Mouse (Mus musculus): ENCODE results near the gene Procr. TPM values are rescaled to one million over a fixed set of nuclear protein-coding genes. Genes with fewer than 3 reads are reported as not detected.

Procr gene
- polyA plus RNA-seq, 1 experiment = 4.4 TPM

- no peak overlapping the region for H3ac ChIP-seq (ENCODE audit: control insufficient read depth, insufficient read length, low read depth)
- H3K79me3 ChIP-seq (ENCODE audit: low read depth) = no peaks in the 10 kb centered on the region
- H3K79me2 ChIP-seq (ENCODE audit: control insufficient read depth, insufficient read depth) = no peaks in the 10 kb centered on the region
- H3K4me3 ChIP-seq (ENCODE audit: insufficient read depth, poor library complexity, severe bottlenecking) = no peak overlapping the region
- no peaks in the 10 kb centered on the region for H3K27me3 ChIP-seq (ENCODE audit: control insufficient read depth, insufficient read depth, insufficient read length)
- TF ChIP-seq MYOD1 (IDR thresholded peaks at IDR 0.05; ENCODE audit: control insufficient read depth, insufficient read length, low read depth) (no peak), FOSL1 (IDR thresholded peaks at IDR 0.05; ENCODE audit: insufficient read depth, low read length, poor library complexity, severe bottlenecking) (no peak), CTCF (IDR thresholded peaks at IDR 0.05; ENCODE audit: control insufficient read depth, insufficient read depth, insufficient read length) (no peak), CEBPB (IDR thresholded peaks at IDR 0.05; ENCODE audit: low read depth) (no peak), USF1 (IDR thresholded peaks at IDR 0.05; ENCODE audit: low read depth) (no peak), MAX (IDR thresholded peaks at IDR 0.05) (no peak), MYOG (IDR thresholded peaks at IDR 0.05; ENCODE audit: control insufficient read depth, extremely low read depth, insufficient read length) (no peak)
- no peaks in the 10 kb centered on the region for H3K36me3 ChIP-seq (ENCODE audit: control insufficient read depth, insufficient read depth)
Measured at GRCm38 (mm10) chr2:155737803-155738202, 13.1 kb upstream of the Procr start.

- TF ChIP-seq MYOG (IDR thresholded peaks at IDR 0.05; ENCODE audit: control insufficient read depth, extremely low read depth, insufficient read length) (no peak), MYOD1 (IDR thresholded peaks at IDR 0.05; ENCODE audit: control insufficient read depth, insufficient read length, low read depth) (no peak), CEBPB (IDR thresholded peaks at IDR 0.05; ENCODE audit: low read depth) (no peak), CTCF (IDR thresholded peaks at IDR 0.05; ENCODE audit: control insufficient read depth, insufficient read depth, insufficient read length) (no peak), MAX (IDR thresholded peaks at IDR 0.05) (no peak), FOSL1 (IDR thresholded peaks at IDR 0.05; ENCODE audit: insufficient read depth, low read length, poor library complexity, severe bottlenecking) (no peak), USF1 (IDR thresholded peaks at IDR 0.05; ENCODE audit: low read depth) (no peak)
- Histone ChIP-seq H3K27me3 (ENCODE audit: control insufficient read depth, insufficient read depth, insufficient read length) (no peaks in the 10 kb centered on the region), H3K79me3 (ENCODE audit: low read depth) (no peaks in the 10 kb centered on the region), H3ac (ENCODE audit: control insufficient read depth, insufficient read length, low read depth) (no peak overlapping the region), H3K36me3 (ENCODE audit: control insufficient read depth, insufficient read depth) (no peaks in the 10 kb centered on the region), H3K4me3 (ENCODE audit: insufficient read depth, poor library complexity, severe bottlenecking) (no peak overlapping the region), H3K79me2 (ENCODE audit: control insufficient read depth, insufficient read depth) (no peaks in the 10 kb centered on the region)
Measured at GRCm38 (mm10) chr2:155742211-155742610, 8.7 kb upstream of the Procr start.

- TF ChIP-seq CTCF (IDR thresholded peaks at IDR 0.05; ENCODE audit: control insufficient read depth, insufficient read depth, insufficient read length) = no peak
- TF ChIP-seq MYOG (IDR thresholded peaks at IDR 0.05; ENCODE audit: control insufficient read depth, extremely low read depth, insufficient read length) = no peak
- TF ChIP-seq MYOD1 (IDR thresholded peaks at IDR 0.05; ENCODE audit: control insufficient read depth, insufficient read length, low read depth) = no peak
- TF ChIP-seq FOSL1 (IDR thresholded peaks at IDR 0.05; ENCODE audit: insufficient read depth, low read length, poor library complexity, severe bottlenecking) = no peak
- TF ChIP-seq CEBPB (IDR thresholded peaks at IDR 0.05; ENCODE audit: low read depth) = no peak
- no peak for TF ChIP-seq USF1 (IDR thresholded peaks at IDR 0.05; ENCODE audit: low read depth)
- no peak for TF ChIP-seq MAX (IDR thresholded peaks at IDR 0.05)
- no peaks in the 10 kb centered on the region for H3K27me3 ChIP-seq (ENCODE audit: control insufficient read depth, insufficient read depth, insufficient read length)
- H3K79me3 ChIP-seq (ENCODE audit: low read depth) = no peaks in the 10 kb centered on the region
- no peaks in the 10 kb centered on the region for H3K36me3 ChIP-seq (ENCODE audit: control insufficient read depth, insufficient read depth)
- H3ac ChIP-seq (ENCODE audit: control insufficient read depth, insufficient read length, low read depth) = no peak overlapping the region
- H3K79me2 ChIP-seq (ENCODE audit: control insufficient read depth, insufficient read depth) = no peaks in the 10 kb centered on the region
- no peak overlapping the region for H3K4me3 ChIP-seq (ENCODE audit: insufficient read depth, poor library complexity, severe bottlenecking)
Measured at GRCm38 (mm10) chr2:155742931-155743337, 8.0 kb upstream of the Procr start.

- TF ChIP-seq MAX (IDR thresholded peaks at IDR 0.05) = no peak
- TF ChIP-seq MYOD1 (IDR thresholded peaks at IDR 0.05; ENCODE audit: control insufficient read depth, insufficient read length, low read depth) = no peak
- no peak for TF ChIP-seq FOSL1 (IDR thresholded peaks at IDR 0.05; ENCODE audit: insufficient read depth, low read length, poor library complexity, severe bottlenecking)
- no peak for TF ChIP-seq CTCF (IDR thresholded peaks at IDR 0.05; ENCODE audit: control insufficient read depth, insufficient read depth, insufficient read length)
- no peak for TF ChIP-seq USF1 (IDR thresholded peaks at IDR 0.05; ENCODE audit: low read depth)
- no peak for TF ChIP-seq MYOG (IDR thresholded peaks at IDR 0.05; ENCODE audit: control insufficient read depth, extremely low read depth, insufficient read length)
- TF ChIP-seq CEBPB (IDR thresholded peaks at IDR 0.05; ENCODE audit: low read depth) = no peak
- H3K79me3 ChIP-seq (ENCODE audit: low read depth) = no peaks in the 10 kb centered on the region
- H3K4me3 ChIP-seq (ENCODE audit: insufficient read depth, poor library complexity, severe bottlenecking) = no peak overlapping the region
- no peak overlapping the region for H3ac ChIP-seq (ENCODE audit: control insufficient read depth, insufficient read length, low read depth)
- no peaks in the 10 kb centered on the region for H3K36me3 ChIP-seq (ENCODE audit: control insufficient read depth, insufficient read depth)
- no peaks in the 10 kb centered on the region for H3K79me2 ChIP-seq (ENCODE audit: control insufficient read depth, insufficient read depth)
- H3K27me3 ChIP-seq (ENCODE audit: control insufficient read depth, insufficient read depth, insufficient read length) = no peaks in the 10 kb centered on the region
Measured at GRCm38 (mm10) chr2:155743351-155743750, 7.6 kb upstream of the Procr start.

- Histone ChIP-seq H3ac (ENCODE audit: control insufficient read depth, insufficient read length, low read depth) (no peak overlapping the region), H3K36me3 (ENCODE audit: control insufficient read depth, insufficient read depth) (no peaks in the 10 kb centered on the region), H3K79me2 (ENCODE audit: control insufficient read depth, insufficient read depth) (no peaks in the 10 kb centered on the region), H3K4me3 (ENCODE audit: insufficient read depth, poor library complexity, severe bottlenecking) (no peak overlapping the region), H3K79me3 (ENCODE audit: low read depth) (no peaks in the 10 kb centered on the region), H3K27me3 (ENCODE audit: control insufficient read depth, insufficient read depth, insufficient read length) (no peaks in the 10 kb centered on the region)
- TF ChIP-seq MAX (IDR thresholded peaks at IDR 0.05) (no peak), CTCF (IDR thresholded peaks at IDR 0.05; ENCODE audit: control insufficient read depth, insufficient read depth, insufficient read length) (no peak), MYOG (IDR thresholded peaks at IDR 0.05; ENCODE audit: control insufficient read depth, extremely low read depth, insufficient read length) (no peak), USF1 (IDR thresholded peaks at IDR 0.05; ENCODE audit: low read depth) (no peak), FOSL1 (IDR thresholded peaks at IDR 0.05; ENCODE audit: insufficient read depth, low read length, poor library complexity, severe bottlenecking) (no peak), MYOD1 (IDR thresholded peaks at IDR 0.05; ENCODE audit: control insufficient read depth, insufficient read length, low read depth) (no peak), CEBPB (IDR thresholded peaks at IDR 0.05; ENCODE audit: low read depth) (no peak)
Measured at GRCm38 (mm10) chr2:155745487-155745886, 5.4 kb upstream of the Procr start.

GRCm38 (mm10) chr2:155749394-155749793 lies 1.5 kb upstream of the Procr start:
- no peak for TF ChIP-seq MAX (IDR thresholded peaks at IDR 0.05)
- no peak for TF ChIP-seq CTCF (IDR thresholded peaks at IDR 0.05; ENCODE audit: control insufficient read depth, insufficient read depth, insufficient read length)
- Histone ChIP-seq H3K36me3 (ENCODE audit: control insufficient read depth, insufficient read depth) (no peaks in the 10 kb centered on the region), H3ac (ENCODE audit: control insufficient read depth, insufficient read length, low read depth) (no peak overlapping the region), H3K27me3 (ENCODE audit: control insufficient read depth, insufficient read depth, insufficient read length) (peaks cover 3% of the 10 kb centered on the region), H3K79me3 (ENCODE audit: low read depth) (no peaks in the 10 kb centered on the region), H3K79me2 (ENCODE audit: control insufficient read depth, insufficient read depth) (no peaks in the 10 kb centered on the region), H3K4me3 (ENCODE audit: insufficient read depth, poor library complexity, severe bottlenecking) (no peak overlapping the region)
